Mouse (Mus musculus) frontal cortex, adult (tissue): ENCODE results near the gene Dhx37.
A peak's percentile ranks its signal among the peaks of the same experiment; 100 is the strongest.
"Not testable (repeated sequence)": the region's sequence is repeated elsewhere in the genome, so short reads cannot be mapped to it uniquely, and the experiment has no call there.

ENCODE experiments used
- ATAC-seq: cut with Nextera tagmentation; 2 replicates; pipeline ENCODE4 v1.9.2; 2017; ENCODE audit warnings: mild to moderate bottlenecking, moderate library complexity, mixed read lengths; ENCODE audit not compliant: low TSS enrichment

Dhx37 gene

GRCm38 (mm10) chr5:125448631-125449030 lies 14.7 kb upstream of the Dhx37 start:
- no peak for ATAC-seq

DNA sequence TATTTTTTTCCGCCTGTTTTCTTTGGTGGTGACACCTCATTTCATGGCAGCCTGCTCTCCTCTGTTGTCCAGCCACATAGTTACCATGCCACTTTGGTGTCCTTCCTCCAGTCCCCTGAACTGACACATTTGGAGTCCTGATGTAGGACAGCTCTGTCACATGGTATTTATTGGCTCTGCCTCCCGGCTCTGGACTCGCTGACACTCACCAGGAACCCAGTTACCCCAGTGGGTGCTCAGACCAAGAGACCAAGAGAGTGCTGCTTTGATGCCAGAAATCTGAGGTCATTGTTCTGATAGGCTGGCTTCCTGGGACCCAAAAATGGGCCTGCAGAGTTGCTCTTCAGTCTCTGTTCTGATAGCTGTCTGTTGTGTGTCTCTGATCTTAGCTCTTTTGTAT lies 14.1 kb upstream of the Dhx37 start:
- ATAC-seq: no peak

GRCm38 (mm10) chr5:125446344-125446743 lies 12.4 kb upstream of the Dhx37 start:
- ATAC-seq: no peak

DNA sequence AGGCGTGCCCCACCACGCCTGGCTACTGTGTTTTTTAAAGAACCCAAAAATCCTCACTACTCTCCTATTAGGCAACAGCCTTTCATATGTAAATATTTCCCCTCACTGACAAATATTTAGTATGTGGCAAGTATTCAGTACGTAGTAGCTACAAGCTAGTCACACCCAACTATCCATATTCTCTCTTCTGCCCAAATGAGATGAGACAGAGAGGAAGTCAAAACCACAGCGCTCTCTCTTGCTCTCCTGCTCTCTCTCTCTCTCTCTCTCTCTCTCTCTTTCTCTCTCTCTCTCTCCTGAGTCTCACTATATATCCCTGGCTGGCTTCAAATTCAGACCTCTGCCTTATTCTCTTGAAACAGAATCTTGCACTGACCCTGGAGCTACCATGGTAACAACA lies 10.6 kb upstream of the Dhx37 start:
- no peak for ATAC-seq

DNA sequence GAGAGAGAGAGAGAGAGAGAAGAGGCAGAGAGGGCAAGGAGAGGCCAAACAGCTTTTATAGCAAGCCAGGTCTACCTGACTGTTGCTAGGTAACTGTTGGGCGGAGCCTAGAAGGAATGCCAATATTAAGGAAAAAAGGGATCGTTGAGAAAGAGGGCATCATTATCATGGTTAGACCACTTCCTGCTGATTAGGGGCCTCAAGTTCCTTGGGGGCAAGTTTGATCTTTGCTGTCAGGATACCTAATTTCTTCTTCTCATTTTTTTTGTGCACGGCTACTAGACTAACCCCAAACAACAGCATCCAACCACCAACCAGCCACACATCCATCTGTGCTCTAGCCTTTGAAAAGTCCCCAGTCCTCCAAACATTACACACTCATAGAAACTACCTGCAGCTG lies 10.0 kb upstream of the Dhx37 start:
- no peak for ATAC-seq

GRCm38 (mm10) chr5:125443335-125443734 lies 9.4 kb upstream of the Dhx37 start:
- ATAC-seq: no peak

- ATAC-seq: peak; percentile 33; the same call in 1 of the 2 replicates
These were observed 8.4 kb upstream of the Dhx37 start for GRCm38 (mm10) chr5:125442136-125442995.

GRCm38 (mm10) chr5:125441234-125442114 lies 7.6 kb upstream of the Dhx37 start, which contains the start of gene Bri3bp:
Gene Bri3bp (plus strand): TSS chr5:125441568.
- ATAC-seq: peak; percentile 53; the same call in 1 of the 2 replicates

GRCm38 (mm10) chr5:125440583-125441233 lies 6.8 kb upstream of the Dhx37 start:
- no peak for ATAC-seq

DNA sequence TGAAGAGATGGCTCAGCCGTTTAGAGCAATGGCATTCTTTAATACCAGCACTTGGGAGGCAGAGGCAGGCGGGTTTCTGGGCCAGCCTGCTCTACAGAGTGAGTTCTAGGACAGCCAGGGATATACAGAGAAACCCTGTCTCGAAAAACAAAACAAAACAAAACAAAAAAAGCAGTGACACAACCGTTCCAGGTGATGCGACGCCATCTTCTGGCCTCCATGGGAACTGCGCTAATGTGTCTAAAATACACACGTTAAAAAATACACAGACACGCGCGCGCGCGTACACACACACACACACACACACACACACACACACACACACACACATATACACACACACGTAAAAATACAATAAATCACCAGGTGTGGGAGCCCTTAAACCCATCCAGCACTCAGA lies 426 bp upstream of the Dhx37 start:
- ATAC-seq: not testable (repeated sequence)

DNA sequence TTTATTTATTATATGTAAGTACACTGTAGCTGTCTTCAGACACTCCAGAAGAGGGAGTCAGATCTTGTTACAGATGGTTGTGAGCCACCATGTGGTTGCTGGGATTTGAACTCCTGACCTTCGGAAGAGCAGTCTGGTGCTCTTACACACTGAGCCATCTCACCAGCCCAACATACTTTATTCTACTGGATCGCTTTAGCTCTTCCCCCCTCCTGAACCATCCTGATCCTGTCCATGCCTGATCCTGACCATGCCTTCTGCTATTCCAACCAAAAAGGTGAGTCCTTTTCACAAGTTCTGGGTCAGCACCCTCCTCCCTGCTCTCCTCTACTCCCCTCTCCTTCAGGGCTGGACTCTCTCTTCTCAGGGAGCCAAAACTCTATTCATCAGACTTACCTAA lies 1.6 kb downstream of the Dhx37 start:
- not testable (repeated sequence) for ATAC-seq

- ATAC-seq: no peak
These were observed 7.6 kb downstream of the Dhx37 start for GRCm38 (mm10) chr5:125426343-125426742.

DNA sequence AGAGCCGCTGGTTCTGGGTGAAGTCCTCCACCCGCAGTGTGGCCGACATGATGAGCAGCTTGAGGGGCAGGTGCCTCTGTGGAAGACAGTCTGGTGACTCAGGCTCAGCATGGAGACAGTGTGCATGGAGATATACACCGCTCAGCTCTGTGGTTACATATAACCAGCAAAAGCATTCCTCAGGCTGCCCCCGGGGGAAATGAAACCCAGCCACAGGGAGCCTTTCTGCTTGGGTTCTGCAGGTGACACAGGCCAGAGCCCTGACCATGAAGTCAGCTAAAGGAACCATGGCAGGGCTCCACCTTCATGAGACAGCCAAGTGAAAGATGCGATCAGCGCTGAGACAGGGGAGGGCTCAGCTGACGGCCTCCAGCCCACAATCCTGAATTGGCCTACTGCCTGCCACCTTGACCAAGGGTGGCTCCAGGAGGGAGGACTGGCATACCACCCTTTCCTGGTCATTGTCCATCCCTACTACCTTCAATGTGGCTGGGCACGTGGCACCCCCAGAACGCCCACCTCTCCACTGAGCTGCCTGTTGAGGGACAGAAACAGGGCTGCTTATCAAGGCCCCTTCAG lies 8.1 kb downstream of the Dhx37 start:
- no peak for ATAC-seq

DNA sequence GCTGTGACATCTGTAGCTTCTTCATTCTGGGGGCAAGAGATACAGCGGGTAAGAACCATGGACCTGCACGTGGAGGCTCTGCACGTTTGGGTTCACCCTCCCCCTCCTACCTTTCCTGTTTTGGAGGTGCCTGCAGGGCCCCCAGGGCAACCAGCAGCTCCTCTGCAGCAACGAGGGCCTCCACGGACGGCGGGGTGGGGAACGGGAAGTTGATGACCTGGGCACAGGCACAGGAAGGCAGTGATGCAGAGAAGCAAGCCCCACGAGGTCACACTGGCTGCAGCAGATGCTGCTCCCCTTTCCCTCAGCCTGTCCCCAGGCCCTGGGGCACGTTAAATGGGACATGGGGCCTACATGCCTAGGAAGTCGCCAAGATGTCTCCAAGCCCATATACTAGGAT lies 14.8 kb downstream of the Dhx37 start:
- no peak for ATAC-seq

DNA sequence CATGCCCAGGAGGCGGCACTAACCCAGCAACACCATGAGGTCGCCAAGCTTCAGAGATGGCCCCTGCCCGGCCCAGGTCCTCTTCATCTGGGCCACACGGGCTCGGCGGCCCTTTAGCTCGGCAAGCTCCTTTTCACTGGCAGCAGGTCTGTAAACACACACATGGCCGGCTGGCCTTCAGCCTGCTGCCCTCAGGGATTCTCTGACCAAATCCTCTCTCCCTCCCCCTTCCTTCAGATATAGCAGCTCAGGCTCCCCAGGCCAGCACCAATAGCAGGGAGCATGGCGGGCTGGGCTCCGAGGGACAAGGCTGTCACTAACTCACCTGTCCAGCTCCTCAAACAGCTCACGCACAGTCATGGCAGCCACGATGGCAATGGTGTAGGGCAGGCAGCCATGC lies 15.3 kb downstream of the Dhx37 start:
- no peak for ATAC-seq

DNA sequence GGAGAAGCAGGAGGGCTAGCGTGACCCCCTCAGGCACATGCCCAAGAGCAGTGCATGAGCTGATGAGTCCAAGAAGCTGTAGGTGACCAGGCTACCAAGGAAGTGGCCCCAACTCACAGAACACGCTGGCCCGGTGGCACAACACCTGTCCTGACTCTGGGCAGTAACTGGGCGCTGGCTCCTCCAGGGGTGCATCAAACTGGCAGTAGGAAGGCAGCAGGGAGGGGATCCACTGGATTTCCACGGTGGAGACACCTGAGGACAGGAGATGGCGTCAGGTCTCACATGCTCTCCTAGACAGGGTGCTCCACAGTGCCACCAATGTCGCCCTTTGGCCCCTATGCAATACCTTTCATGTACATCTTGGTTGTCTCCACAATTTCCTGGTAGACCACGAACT lies 17.7 kb downstream of the Dhx37 start:
- no peak for ATAC-seq

GRCm38 (mm10) chr5:125413763-125414162 lies 20.2 kb downstream of the Dhx37 start:
- no peak for ATAC-seq

DNA sequence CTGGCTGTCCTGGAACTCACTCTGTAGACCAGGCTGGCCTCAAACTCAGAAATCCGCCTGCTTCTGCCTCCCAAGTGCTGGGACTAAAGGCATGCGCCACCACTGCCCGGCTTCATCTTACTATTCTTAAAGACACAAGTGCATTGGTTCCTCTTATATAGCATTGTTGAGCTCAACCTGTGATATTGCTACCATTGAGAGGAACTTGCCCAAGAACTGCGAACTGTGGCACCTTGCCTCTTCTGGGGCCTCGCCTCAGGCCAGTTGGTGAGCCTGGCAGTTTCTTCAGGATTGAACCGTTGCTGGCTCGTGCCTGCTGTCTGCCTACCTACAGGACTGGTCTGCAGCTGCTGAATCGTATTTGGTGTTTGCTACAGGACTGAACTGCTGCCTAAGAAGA lies 21.4 kb downstream of the Dhx37 start:
- ATAC-seq: not testable (repeated sequence)

GRCm38 (mm10) chr5:125411972-125412530 lies 21.9 kb downstream of the Dhx37 start:
- no peak for ATAC-seq

- ATAC-seq: 0 out of 2 replicates have a peak, but pooled peaks have one; percentile 32
These were observed 24.4 kb downstream of the Dhx37 start for GRCm38 (mm10) chr5:125409348-125410090.

DNA sequence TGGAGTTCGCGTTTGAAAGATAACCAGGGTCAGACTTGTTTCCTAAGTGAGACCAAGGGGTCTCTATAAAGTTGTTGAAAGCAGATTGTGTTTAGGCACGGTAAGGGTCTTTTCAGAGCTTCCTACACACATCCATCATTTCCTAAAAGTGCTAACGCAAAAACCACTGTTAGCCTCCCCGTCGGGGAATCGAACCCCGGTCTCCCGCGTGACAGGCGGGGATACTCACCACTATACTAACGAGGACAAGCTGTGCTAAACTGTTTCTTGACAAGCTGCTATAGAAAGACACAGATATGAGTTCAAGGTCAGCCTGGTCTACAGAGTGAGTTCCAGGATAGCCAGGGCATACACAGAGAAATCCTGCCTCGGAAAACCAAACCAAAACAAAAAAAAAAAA lies 25.1 kb downstream of the Dhx37 start:
- ATAC-seq: no peak
